Mouse (Mus musculus): ENCODE data around the gene Arntl2. TPM values are rescaled to one million over a fixed set of nuclear protein-coding genes. Genes with fewer than 3 reads are reported as not detected.
A peak's percentile ranks its signal among the peaks of the same experiment; 100 is the strongest.
"Not testable (repeated sequence)": the region's sequence is repeated elsewhere in the genome, so short reads cannot be mapped to it uniquely, and the experiment has no call there.

The Arntl2 gene
- 1 to 10 TPM in 1 of 2 experiments, under 1 TPM in 1; 0.39 to 1.3 TPM for total RNA-seq (2021)
- long read RNA-seq, experiment 1, partial matches to known transcripts: 0 of 1 reads
- long read RNA-seq, experiment 1, other reads (novel, unspliced or antisense): 1 of 1 reads
- long read RNA-seq, experiment 2: 0 reads

DNA sequence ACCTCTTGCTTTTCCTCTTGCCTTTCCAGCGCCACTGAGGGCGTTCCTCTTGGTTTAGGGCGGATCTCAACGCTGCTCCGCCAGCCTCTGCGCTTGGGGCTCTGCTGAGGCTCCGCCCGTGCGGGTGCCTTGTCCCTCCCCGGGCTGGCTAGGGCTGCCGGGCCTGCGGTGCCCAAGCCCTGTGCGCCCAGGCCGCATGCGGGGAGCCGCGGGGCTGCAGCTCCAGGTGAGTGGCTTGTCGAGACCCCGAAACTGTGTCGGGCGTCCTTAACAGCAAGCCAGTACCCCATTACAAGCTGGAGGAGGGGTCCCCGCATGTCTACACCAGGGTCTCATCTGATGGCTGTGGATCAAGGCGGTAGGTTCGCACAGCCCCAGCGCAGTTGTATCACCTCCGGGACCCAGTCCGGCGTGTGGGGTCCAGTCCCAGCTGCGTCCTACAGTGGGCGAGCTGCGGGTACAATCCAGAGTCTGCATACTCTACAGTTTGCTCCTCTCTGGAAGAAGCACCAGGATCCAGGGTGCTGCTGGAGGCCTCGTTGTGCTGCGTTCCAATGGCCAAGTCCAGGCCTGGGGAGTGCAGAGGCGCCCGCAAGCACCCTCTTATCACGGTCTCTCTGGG, at the start of gene Arntl2:
TSS of gene Arntl2 (plus strand) at position 132 of the 622 bp plus-strand sequence.
- DNase-seq: peak; percentile 61 to 62
- intact Hi-C loops (cut with DNase I): no loop called here

DNA sequence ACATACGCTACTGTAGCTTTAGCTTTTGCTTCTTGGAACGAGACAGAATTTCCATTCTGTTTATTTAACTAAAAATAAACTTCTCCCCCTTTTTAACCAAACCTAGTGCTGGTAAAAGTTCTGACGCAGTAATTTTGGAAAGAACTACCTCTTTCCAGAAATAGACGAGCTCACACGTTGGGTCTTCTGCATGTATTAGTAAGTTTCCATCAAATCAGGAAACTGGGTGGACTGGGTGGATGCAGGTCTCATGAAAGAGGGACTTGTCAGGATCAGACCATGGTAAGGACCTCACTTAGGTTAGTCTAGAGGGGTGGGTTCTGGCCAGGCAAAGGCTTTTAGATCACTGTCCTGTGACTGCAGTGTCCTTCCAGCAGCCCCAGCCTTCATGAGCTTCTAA, 49.3 kb upstream of the Arntl2 start:
- intact Hi-C loops (cut with DNase I): no loop called here
- no peak for DNase-seq

DNA sequence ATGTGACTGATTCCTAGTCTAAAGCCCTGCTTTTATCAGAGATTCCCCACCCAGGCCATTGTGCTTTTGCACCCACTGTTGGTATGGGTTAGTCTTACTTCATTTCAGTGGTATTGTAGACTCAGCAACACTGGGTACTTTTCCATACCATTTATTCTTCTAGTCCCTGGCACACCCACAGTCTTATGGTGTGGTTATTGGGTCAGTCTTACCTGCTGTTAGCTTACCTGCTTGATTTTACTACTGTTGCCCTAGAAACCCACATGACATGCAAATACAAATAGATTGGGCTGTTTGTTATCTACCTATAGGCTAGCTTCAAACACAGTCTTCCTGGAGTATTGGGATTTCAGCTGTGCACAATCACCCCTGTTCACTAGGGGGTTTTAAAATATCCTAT, 48.8 kb upstream of the Arntl2 start:
- intact Hi-C loops (cut with DNase I): no loop called here
- no peak for DNase-seq

- intact Hi-C loops (cut with DNase I): no loop called here
Measured at GRCm38 (mm10) chr6:146748271-146748670, 47.6 kb upstream of the Arntl2 start.

GRCm38 (mm10) chr6:146751671-146752070, 44.2 kb upstream of the Arntl2 start:
- intact Hi-C loops (cut with DNase I): no loop called here
- DNase-seq: no peak

More at GRCm38 (mm10) chr6:146748271-146748670, 47.6 kb upstream of the Arntl2 start:
- no peak for DNase-seq

GRCm38 (mm10) chr6:146752178-146752577, 43.7 kb upstream of the Arntl2 start:
- no peak for DNase-seq
- intact Hi-C loops (cut with DNase I): no loop called here

DNA sequence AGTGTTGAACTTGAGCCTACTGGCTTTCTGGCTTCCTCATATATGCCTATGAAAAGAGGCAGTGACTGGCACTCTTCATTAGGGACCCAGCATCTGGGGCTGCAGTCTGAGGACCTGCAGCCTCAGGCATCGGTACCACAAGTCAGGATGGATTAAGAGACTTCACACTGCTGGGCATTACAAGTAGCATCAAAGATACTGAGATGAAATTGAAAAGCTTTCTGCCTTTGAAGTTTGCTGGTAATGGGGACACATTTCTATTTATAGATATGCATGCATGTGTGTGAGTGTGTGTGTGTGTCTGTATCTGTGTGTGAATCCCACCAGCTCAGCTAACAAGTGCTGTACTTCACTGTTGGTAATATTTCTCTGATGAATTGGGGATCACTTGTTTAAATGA, 43.2 kb upstream of the Arntl2 start:
- no peak for DNase-seq
- intact Hi-C loops (cut with DNase I): no loop called here

DNA sequence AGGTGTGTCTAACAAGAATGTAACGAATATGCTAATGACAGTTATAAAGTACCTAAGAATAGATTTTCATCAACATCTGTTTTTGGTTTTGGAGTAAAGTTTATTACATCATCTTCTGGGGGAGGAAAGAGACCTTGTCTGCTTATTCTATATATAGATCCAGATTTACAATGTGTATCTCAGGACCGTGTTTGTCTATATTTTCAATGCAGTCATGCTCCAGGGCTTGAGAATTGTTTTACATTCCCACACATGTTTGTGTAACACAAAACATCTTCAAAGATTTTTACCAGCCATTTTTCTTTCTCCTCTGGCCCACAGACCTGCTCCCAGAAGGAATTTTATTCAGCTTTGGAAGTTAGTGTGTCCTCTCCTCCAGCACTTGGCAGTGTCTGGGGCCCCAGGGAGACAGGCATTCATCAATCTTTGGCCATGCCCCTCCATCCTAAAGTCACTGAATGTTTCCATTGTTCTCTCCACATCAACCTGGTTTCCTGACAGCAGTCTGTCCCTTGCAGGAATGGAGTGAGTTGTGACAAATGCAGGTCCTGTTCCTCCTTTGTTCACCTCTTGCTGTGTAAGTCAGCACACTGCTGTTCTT, 42.2 kb upstream of the Arntl2 start:
- intact Hi-C loops (cut with DNase I): no loop called here
- DNase-seq: no peak

DNA sequence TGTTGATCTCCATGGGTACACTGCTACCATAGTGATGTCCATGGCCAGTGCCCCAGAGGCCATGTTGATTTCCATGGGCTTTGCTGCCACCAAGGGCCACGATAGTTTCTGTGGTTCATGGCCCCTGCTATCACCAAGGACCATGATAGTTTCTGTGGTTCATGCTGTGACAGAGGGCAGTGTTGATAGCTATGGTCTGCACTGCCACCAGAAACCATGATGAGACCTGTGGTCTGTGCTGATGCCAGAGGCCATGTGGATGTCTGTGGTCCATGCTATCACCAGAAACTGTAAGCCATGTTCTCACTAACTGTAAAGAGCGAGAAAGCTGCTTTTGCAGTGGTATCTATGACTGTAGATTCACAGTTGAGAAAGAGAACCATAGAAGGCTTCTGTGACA, 40.7 kb upstream of the Arntl2 start:
- DNase-seq: no peak
- intact Hi-C loops (cut with DNase I): no loop called here

- intact Hi-C loops (cut with DNase I): no loop called here
- DNase-seq: no peak
Measured at GRCm38 (mm10) chr6:146755679-146756078, 40.2 kb upstream of the Arntl2 start.

- intact Hi-C loops (cut with DNase I): no loop called here
- DNase-seq: no peak
Measured at GRCm38 (mm10) chr6:146759027-146759426, 36.8 kb upstream of the Arntl2 start.

- DNase-seq: no peak
- intact Hi-C loops (cut with DNase I): no loop called here
Measured at GRCm38 (mm10) chr6:146760022-146760421, 35.8 kb upstream of the Arntl2 start.

- no peak for DNase-seq
- intact Hi-C loops (cut with DNase I): no loop called here
Measured at GRCm38 (mm10) chr6:146760736-146761135, 35.1 kb upstream of the Arntl2 start.

- DNase-seq: no peak
- intact Hi-C loops (cut with DNase I): loop anchor here (2.0 kb wide), 1 partner anchor 100 kb away; no protein-coding TSS in a partner anchor
Measured at GRCm38 (mm10) chr6:146762264-146762898, 33.5 kb upstream of the Arntl2 start.

GRCm38 (mm10) chr6:146764593-146764992, 31.3 kb upstream of the Arntl2 start:
- intact Hi-C loops (cut with DNase I): no loop called here
- DNase-seq: no peak

DNA sequence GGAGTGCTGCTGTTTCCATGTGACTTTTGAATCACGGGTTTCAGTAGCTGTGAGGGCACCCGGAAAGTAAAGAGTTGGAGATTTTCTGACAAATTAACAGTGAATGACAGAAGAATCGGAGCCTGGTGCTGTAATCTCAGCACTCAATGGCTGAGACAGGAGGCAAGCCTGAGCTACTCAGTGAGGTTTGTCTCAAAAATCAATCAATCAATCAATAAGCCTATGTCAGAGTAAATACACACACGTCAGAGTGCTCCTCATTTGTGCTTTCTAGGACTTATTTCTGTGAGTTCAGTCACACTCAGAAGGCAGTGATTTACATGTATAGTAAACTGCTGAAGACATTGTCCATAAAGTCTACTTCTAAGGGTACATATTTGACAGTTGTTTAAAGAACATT, 30.6 kb upstream of the Arntl2 start:
- DNase-seq: no peak
- intact Hi-C loops (cut with DNase I): no loop called here

DNA sequence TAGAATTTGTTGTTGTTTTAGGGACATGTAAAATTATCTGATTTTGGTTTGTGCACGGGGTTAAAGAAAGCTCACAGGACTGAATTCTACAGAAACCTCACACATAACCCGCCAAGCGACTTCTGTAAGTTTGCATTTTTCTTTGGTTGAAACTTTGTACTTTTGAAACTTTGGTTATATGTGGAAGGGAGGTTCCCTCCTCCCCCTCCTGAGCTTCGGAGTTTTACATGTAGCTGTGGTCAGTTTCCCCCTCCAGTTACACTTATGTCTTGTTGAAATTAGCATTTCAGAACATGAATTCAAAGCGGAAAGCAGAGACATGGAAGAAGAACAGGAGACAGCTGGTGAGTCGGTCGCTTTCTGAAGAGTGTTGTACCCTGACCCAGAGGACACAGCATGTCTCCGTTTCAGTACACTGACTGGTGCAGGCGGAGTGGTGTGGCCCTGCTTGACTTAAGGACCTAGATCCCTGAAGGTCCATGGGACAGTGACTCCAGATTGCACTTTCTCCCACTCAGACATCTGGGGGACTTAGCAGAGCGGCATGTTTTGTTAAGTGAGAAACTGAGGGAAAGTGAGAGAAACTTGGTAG, 26.9 kb upstream of the Arntl2 start:
- no peak for DNase-seq
- intact Hi-C loops (cut with DNase I): no loop called here

DNA sequence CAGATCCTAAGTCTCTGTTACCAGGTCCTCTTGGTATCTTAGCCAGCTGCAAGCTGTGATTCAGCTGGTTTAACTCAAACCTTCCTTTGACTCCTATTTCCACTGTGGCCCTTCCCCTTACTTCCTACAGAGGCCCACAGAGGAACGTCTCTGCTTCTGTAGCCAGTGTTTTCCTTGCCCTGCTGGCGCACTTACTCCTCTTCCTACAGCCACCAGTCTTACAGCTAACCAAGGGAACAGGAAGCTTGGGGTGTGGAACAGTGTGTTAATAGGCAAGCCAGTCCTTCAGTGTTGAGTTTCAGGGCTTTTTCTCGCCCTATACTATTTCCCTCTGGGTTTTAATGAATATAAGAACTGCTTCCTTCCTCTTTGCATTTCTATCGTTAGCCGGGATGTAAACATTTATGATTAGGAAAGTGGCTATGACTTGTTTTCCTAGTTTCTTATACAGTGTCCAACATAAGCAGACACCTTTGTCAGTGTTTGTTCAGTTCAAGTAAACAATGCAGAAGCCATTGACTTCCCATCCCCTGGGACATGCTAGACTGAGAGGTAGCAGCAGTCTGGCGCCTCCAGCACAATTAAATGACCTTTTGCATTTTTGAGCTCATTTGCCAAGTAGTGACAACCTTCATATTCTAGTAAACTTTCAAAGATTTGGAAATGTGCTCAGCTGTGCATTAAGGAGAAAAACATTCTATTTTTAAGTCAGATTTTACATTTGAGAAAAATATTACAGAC, 25.7 kb upstream of the Arntl2 start:
- DNase-seq: no peak

GRCm38 (mm10) chr6:146770808-146771207, 25.0 kb upstream of the Arntl2 start:
- intact Hi-C loops (cut with DNase I): no loop called here
- no peak for DNase-seq

More for the DNA sequence above, 25.7 kb upstream of the Arntl2 start:
- intact Hi-C loops (cut with DNase I): no loop called here

GRCm38 (mm10) chr6:146775864-146776263, 20.0 kb upstream of the Arntl2 start:
- DNase-seq; intact Hi-C loops (cut with DNase I): not testable (repeated sequence)

All from gastrocnemius, postnatal 36 days (tissue).